Mouse (Mus musculus): ENCODE results near the gene Rgs12. TPM values are rescaled to one million over a fixed set of nuclear protein-coding genes. Genes with fewer than 3 reads are reported as not detected.

Gene Rgs12
- total RNA-seq, 1 experiment, result 17.0 TPM

- no peak overlapping the region for H3K9ac ChIP-seq (ENCODE audit: insufficient read depth, low read depth, low read length, poor library complexity, severe bottlenecking)
- no peak overlapping the region for H3K27ac ChIP-seq (ENCODE audit: insufficient read depth, low read depth, low read length, poor library complexity, severe bottlenecking)
- H3K9me3 ChIP-seq (ENCODE audit: control insufficient read depth, insufficient read depth, low read depth, low read length), result no peaks in the 10 kb centered on the region
- in situ Hi-C loops (cut with MboI; ENCODE audit: low sequenced_read_pairs in 2 of 2, unreplicated experiment in 2 of 2), result loop anchor here in 1 of 2 experiments (10.0 kb wide), 1 partner anchor 126 kb away; the partner anchor contains the start of gene Hgfac
- H3K4me1 ChIP-seq (ENCODE audit: control insufficient read depth in 2 of 2, insufficient read depth in 2 of 2, low read length in 2 of 2, poor library complexity in 1 of 2), result peaks cover 0 to 1% of the 10 kb centered on the region in 2 experiments; a peak in 1 of 4 replicates
- no peak overlapping the region for H3K4me3 ChIP-seq (ENCODE audit: insufficient read depth in 1 of 2, low read depth in 1 of 2, low read length in 2 of 2, poor library complexity in 1 of 2, severe bottlenecking in 1 of 2)
- no peaks in the 10 kb centered on the region for H3K36me3 ChIP-seq (ENCODE audit: control insufficient read depth, insufficient read depth, low read length, poor library complexity, severe bottlenecking)
- no peak for DNase-seq (ENCODE audit: low read depth, low spot score)
- TF ChIP-seq HCFC1 (IDR thresholded peaks at IDR 0.05; ENCODE audit: borderline replicate concordance, insufficient read depth, low read length) (no peak), ZC3H11A (IDR thresholded peaks at IDR 0.05; ENCODE audit: borderline replicate concordance, low read depth, low read length) (no peak), CHD2 (IDR thresholded peaks at IDR 0.05; ENCODE audit: low read depth, low read length) (no peak), MAFK (IDR thresholded peaks at IDR 0.05; ENCODE audit: insufficient read depth, low read depth, low read length) (no peak), ZNF384 (IDR thresholded peaks at IDR 0.05; ENCODE audit: low read depth, low read length) (no peak)
Observed at GRCm38 (mm10) chr5:34918785-34919184, 30.5 kb upstream of the Rgs12 start.

DNA sequence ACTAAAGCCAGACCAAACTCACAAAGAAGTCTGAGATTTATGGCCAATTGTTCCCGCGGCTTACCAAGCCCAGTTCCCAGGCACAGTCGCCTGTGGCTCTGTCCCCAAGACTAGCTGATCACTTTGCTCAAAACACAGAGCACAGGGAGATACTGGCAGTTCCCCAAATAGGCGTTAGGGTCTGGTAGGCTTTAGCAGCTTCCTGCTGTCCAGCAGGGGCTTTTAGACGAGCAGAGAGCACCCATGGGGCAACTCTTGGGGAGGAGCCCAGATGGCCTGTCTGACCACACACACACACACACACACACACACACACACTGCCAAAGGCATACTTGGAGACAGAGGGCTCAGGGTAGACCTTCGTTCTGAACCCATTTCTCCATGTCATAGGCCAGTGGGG lies 26.7 kb upstream of the Rgs12 start:
- H3K9me3 ChIP-seq (ENCODE audit: control insufficient read depth, insufficient read depth, low read depth, low read length), result no peaks in the 10 kb centered on the region
- no peaks in the 10 kb centered on the region for H3K4me1 ChIP-seq (ENCODE audit: control insufficient read depth in 2 of 2, insufficient read depth in 2 of 2, low read length in 2 of 2, poor library complexity in 1 of 2)
- TF ChIP-seq ZNF384 (IDR thresholded peaks at IDR 0.05; ENCODE audit: low read depth, low read length) (no peak), ZC3H11A (IDR thresholded peaks at IDR 0.05; ENCODE audit: borderline replicate concordance, low read depth, low read length) (no peak), HCFC1 (IDR thresholded peaks at IDR 0.05; ENCODE audit: borderline replicate concordance, insufficient read depth, low read length) (no peak), CHD2 (IDR thresholded peaks at IDR 0.05; ENCODE audit: low read depth, low read length) (no peak), MAFK (IDR thresholded peaks at IDR 0.05; ENCODE audit: insufficient read depth, low read depth, low read length) (no peak)
- in situ Hi-C loops (cut with MboI; ENCODE audit: low sequenced_read_pairs in 2 of 2, unreplicated experiment in 2 of 2), result no loop called here
- no peak overlapping the region for H3K9ac ChIP-seq (ENCODE audit: insufficient read depth, low read depth, low read length, poor library complexity, severe bottlenecking)
- no peaks in the 10 kb centered on the region for H3K36me3 ChIP-seq (ENCODE audit: control insufficient read depth, insufficient read depth, low read length, poor library complexity, severe bottlenecking)
- H3K27ac ChIP-seq (ENCODE audit: insufficient read depth, low read depth, low read length, poor library complexity, severe bottlenecking), result no peak overlapping the region
- no peak for DNase-seq (ENCODE audit: low read depth, low spot score)
- H3K4me3 ChIP-seq (ENCODE audit: insufficient read depth in 1 of 2, low read depth in 1 of 2, low read length in 2 of 2, poor library complexity in 1 of 2, severe bottlenecking in 1 of 2), result no peak overlapping the region

DNA sequence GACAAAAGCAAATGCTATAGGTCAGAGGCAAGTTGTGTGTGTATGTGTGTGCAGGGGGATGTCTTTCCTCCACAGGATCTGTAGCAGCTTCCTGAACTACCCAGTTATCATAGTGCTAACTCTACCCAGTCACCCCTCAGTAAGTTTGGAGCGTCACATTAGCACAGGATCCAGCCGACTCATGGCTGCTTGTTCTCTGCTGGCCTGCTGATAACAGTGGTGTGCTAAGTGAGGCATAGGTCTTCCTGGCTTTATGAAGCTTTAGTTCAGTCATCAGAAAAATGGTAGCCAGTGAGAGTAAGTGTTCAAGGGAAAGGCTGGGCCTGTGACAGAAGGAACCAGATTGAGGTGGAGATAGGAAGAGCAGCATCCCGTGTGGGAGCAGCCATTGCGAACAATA lies 25.3 kb upstream of the Rgs12 start:
- no peak for DNase-seq (ENCODE audit: low read depth, low spot score)
- no peaks in the 10 kb centered on the region for H3K9me3 ChIP-seq (ENCODE audit: control insufficient read depth, insufficient read depth, low read depth, low read length)
- in situ Hi-C loops (cut with MboI; ENCODE audit: low sequenced_read_pairs in 2 of 2, unreplicated experiment in 2 of 2), result no loop called here
- no peak overlapping the region for H3K4me3 ChIP-seq (ENCODE audit: insufficient read depth in 1 of 2, low read depth in 1 of 2, low read length in 2 of 2, poor library complexity in 1 of 2, severe bottlenecking in 1 of 2)
- H3K9ac ChIP-seq (ENCODE audit: insufficient read depth, low read depth, low read length, poor library complexity, severe bottlenecking), result no peak overlapping the region
- no peaks in the 10 kb centered on the region for H3K36me3 ChIP-seq (ENCODE audit: control insufficient read depth, insufficient read depth, low read length, poor library complexity, severe bottlenecking)
- H3K4me1 ChIP-seq (ENCODE audit: control insufficient read depth in 2 of 2, insufficient read depth in 2 of 2, low read length in 2 of 2, poor library complexity in 1 of 2), result no peaks in the 10 kb centered on the region
- TF ChIP-seq HCFC1 (IDR thresholded peaks at IDR 0.05; ENCODE audit: borderline replicate concordance, insufficient read depth, low read length), result no peak
- no peak for TF ChIP-seq ZC3H11A (IDR thresholded peaks at IDR 0.05; ENCODE audit: borderline replicate concordance, low read depth, low read length)
- TF ChIP-seq CHD2 (IDR thresholded peaks at IDR 0.05; ENCODE audit: low read depth, low read length), result no peak
- TF ChIP-seq MAFK (IDR thresholded peaks at IDR 0.05; ENCODE audit: insufficient read depth, low read depth, low read length), result no peak
- no peak for TF ChIP-seq ZNF384 (IDR thresholded peaks at IDR 0.05; ENCODE audit: low read depth, low read length)
- no peak overlapping the region for H3K27ac ChIP-seq (ENCODE audit: insufficient read depth, low read depth, low read length, poor library complexity, severe bottlenecking)

DNA sequence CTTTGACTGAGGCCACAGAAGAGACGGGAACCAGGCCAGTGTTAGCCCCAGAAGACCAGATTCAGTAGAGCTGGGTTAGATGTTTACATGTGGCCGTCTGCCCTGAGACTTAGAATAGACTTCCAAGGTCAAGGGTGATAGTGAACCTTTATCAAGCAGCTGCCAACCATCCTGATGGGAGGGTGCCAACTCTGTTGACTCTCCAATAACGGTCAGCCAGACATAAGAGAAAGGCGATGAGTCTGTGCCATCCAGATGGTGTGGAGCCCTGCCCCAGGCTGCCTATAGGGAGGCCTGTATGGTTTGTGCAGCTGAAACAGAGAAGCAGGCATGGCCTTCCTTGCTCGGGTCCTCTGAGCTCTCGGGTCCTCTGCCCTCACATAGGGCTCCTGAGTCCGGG lies 24.7 kb upstream of the Rgs12 start:
- TF ChIP-seq ZC3H11A (IDR thresholded peaks at IDR 0.05; ENCODE audit: borderline replicate concordance, low read depth, low read length) (no peak), ZNF384 (IDR thresholded peaks at IDR 0.05; ENCODE audit: low read depth, low read length) (no peak), CHD2 (IDR thresholded peaks at IDR 0.05; ENCODE audit: low read depth, low read length) (no peak), HCFC1 (IDR thresholded peaks at IDR 0.05; ENCODE audit: borderline replicate concordance, insufficient read depth, low read length) (no peak), MAFK (IDR thresholded peaks at IDR 0.05; ENCODE audit: insufficient read depth, low read depth, low read length) (no peak)
- Histone ChIP-seq H3K4me3 (ENCODE audit: insufficient read depth in 1 of 2, low read depth in 1 of 2, low read length in 2 of 2, poor library complexity in 1 of 2, severe bottlenecking in 1 of 2) (no peak overlapping the region), H3K36me3 (ENCODE audit: control insufficient read depth, insufficient read depth, low read length, poor library complexity, severe bottlenecking) (no peaks in the 10 kb centered on the region), H3K27ac (ENCODE audit: insufficient read depth, low read depth, low read length, poor library complexity, severe bottlenecking) (no peak overlapping the region), H3K9me3 (ENCODE audit: control insufficient read depth, insufficient read depth, low read depth, low read length) (no peaks in the 10 kb centered on the region), H3K4me1 (ENCODE audit: control insufficient read depth in 2 of 2, insufficient read depth in 2 of 2, low read length in 2 of 2, poor library complexity in 1 of 2) (no peaks in the 10 kb centered on the region), H3K9ac (ENCODE audit: insufficient read depth, low read depth, low read length, poor library complexity, severe bottlenecking) (no peak overlapping the region)
- in situ Hi-C loops (cut with MboI; ENCODE audit: low sequenced_read_pairs in 2 of 2, unreplicated experiment in 2 of 2), result no loop called here
- DNase-seq (ENCODE audit: low read depth, low spot score), result no peak

GRCm38 (mm10) chr5:34927648-34928047 lies 21.6 kb upstream of the Rgs12 start:
- Histone ChIP-seq H3K4me3 (ENCODE audit: insufficient read depth in 1 of 2, low read depth in 1 of 2, low read length in 2 of 2, poor library complexity in 1 of 2, severe bottlenecking in 1 of 2) (no peak overlapping the region), H3K9ac (ENCODE audit: insufficient read depth, low read depth, low read length, poor library complexity, severe bottlenecking) (no peak overlapping the region), H3K36me3 (ENCODE audit: control insufficient read depth, insufficient read depth, low read length, poor library complexity, severe bottlenecking) (no peaks in the 10 kb centered on the region), H3K4me1 (ENCODE audit: control insufficient read depth in 2 of 2, insufficient read depth in 2 of 2, low read length in 2 of 2, poor library complexity in 1 of 2) (no peaks in the 10 kb centered on the region), H3K27ac (ENCODE audit: insufficient read depth, low read depth, low read length, poor library complexity, severe bottlenecking) (no peak overlapping the region), H3K9me3 (ENCODE audit: control insufficient read depth, insufficient read depth, low read depth, low read length) (no peaks in the 10 kb centered on the region)
- TF ChIP-seq ZNF384 (IDR thresholded peaks at IDR 0.05; ENCODE audit: low read depth, low read length), result no peak
- no peak for TF ChIP-seq MAFK (IDR thresholded peaks at IDR 0.05; ENCODE audit: insufficient read depth, low read depth, low read length)
- TF ChIP-seq ZC3H11A (IDR thresholded peaks at IDR 0.05; ENCODE audit: borderline replicate concordance, low read depth, low read length), result no peak
- TF ChIP-seq CHD2 (IDR thresholded peaks at IDR 0.05; ENCODE audit: low read depth, low read length), result no peak
- TF ChIP-seq HCFC1 (IDR thresholded peaks at IDR 0.05; ENCODE audit: borderline replicate concordance, insufficient read depth, low read length), result no peak
- no peak for DNase-seq (ENCODE audit: low read depth, low spot score)
- in situ Hi-C loops (cut with MboI; ENCODE audit: low sequenced_read_pairs in 2 of 2, unreplicated experiment in 2 of 2), result no loop called here
